Mouse (Mus musculus) testis, postnatal 10 days (tissue): ENCODE measurements at regions not wholly inside any gene's neighbourhood (a gene's known extent, or its start where the extent isn't known, plus 50 kb on each side); places are given as distances from the start of the nearest gene placed in this dataset.
"Not testable (repeated sequence)": the region's sequence is repeated elsewhere in the genome, so short reads cannot be mapped to it uniquely, and the experiment has no call there.

Experiments
- DNase-seq: peaks from one replicate; pipeline ENCODE4 v3.0.0; 2021; ENCODE audit warnings: low spot score

DNA sequence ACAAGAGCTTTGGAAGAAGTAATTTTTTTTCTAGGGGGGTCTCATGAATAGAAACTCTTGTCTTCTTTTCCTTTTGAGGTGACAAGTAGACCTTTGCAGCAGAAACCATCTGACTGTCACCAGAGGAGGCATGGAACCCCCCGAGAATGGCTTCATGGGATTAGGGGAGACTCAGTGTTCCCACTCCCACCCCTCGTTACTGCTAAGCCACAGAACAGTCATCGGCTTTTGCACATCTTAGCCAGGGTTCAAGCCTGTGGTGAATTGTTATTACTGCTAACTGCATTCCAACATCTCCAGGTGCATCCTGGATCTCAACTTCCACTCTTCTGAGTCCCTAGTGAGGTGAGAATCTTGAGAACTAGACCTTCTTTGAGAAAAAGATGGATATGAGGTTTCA is 180.9 kb downstream of the Enc1 start:
- no peak for DNase-seq

DNA sequence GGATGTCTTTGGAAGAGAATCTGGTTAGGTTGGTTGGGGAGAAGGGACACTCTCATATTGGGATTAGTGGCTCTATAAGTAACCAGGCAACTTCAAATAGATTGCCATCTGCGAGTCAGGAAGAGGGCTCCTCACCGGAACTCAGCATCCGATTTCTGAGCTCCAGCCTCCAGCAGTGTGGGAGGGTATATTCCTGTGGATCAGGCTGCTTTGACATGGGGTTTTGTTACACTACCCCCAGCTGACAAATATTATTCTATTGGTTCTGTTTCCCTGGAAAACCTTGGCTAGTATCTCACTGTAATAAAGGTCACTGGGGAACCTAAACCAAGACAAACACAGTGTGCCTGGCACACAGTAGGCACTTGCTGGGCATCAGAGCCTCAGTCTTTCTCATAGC is 179.9 kb downstream of the Enc1 start:
- DNase-seq = no peak

GRCm38 (mm10) chr13:97419100-97419499 is 178.2 kb downstream of the Enc1 start:
- DNase-seq = no peak

- no peak for DNase-seq
Measured at GRCm38 (mm10) chr13:97418681-97419080, 177.8 kb downstream of the Enc1 start.

DNA sequence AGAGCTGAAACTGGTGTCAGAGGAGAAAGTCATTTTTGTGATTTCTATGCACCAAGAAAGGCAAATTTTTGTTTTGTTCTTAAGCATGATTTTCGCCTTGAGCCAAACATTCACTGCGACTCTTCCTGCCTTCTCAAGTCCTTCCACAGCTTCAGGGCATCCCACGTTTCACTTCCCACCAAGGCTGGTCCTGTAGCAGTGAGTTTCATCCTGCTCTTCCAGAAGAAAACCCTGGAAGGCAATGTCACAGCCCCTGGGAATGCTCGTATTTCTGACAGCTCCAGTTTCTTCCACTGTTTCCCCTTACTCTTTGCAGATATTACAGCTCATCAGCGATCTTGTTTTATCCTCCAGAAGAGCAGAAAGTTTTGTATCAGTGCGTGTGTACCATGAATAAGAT is 177.2 kb downstream of the Enc1 start:
- no peak for DNase-seq

DNA sequence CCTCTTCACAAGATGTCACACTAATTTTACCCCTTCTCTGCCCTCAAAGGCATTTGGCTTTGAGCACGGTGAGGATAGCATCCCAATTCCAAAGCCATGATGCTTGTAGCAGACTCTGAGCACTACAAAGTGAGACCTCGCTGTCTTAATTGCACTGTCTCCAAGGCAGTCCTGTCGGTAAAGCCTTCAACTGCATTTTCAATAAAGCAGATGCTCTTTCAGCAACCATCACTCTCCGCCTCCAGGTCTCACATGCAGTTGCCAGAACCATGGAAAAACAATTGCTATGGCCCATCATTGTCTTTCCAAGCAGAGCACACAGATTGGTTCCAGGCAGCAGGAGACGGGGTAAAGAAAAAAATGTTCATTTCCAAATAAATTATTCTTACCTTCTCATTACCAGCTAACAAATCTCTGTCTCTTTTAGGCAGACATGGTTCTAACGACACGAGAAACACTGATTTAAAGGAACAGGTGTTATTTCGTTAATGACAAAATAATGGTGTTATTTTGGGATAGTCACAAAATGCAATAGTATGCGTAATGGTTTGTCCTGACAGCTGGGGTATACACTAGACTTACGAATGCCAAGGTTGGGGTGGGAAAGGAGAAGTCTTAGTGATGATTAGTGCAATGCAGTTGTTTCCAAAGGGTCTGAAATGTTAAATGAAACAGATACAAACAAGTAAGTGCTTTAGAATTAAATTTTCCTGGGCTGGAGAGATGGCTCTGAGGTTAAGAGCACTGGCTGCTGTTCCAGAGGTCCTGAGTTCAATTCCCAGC is 175.2 kb downstream of the Enc1 start:
- no peak for DNase-seq

DNA sequence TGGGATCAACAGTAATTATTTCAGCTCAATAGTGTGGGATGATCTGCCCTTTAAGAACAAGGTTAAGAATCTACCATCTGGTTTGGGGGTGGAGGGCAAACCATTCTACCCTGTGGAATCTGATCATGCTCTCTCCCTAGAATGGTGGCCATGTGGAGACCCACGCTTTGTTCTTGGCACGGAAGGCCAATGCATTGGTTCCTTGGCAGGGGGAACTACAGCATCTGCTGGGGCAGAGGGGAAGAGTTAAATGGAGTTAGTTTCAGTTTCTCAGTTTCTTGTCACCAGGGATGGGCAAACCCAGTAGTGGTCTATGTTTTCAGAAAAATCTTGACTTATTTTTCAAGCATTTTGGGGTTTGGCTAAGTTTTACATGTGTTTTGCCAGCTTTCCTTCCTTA is 174.5 kb downstream of the Enc1 start:
- no peak for DNase-seq

DNA sequence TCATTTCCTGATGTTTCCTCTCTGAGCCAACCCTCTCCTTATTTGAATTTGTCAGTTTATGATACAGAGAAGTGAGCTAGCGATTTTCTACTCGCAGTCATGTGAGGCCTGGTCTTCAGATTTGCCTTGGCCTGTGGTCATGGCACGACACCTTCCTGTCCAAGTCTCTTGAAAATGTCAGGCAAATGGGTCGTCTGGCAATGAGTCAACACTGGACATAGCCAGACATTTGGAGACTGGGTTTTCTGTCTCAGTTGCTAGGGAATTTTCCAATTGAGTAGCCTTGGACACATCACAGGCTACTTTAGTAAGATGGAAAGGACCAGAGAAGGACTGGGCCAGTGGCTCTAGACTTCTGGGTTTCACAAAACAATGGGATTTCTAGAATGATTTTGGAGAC is 171.2 kb downstream of the Enc1 start:
- no peak for DNase-seq

DNA sequence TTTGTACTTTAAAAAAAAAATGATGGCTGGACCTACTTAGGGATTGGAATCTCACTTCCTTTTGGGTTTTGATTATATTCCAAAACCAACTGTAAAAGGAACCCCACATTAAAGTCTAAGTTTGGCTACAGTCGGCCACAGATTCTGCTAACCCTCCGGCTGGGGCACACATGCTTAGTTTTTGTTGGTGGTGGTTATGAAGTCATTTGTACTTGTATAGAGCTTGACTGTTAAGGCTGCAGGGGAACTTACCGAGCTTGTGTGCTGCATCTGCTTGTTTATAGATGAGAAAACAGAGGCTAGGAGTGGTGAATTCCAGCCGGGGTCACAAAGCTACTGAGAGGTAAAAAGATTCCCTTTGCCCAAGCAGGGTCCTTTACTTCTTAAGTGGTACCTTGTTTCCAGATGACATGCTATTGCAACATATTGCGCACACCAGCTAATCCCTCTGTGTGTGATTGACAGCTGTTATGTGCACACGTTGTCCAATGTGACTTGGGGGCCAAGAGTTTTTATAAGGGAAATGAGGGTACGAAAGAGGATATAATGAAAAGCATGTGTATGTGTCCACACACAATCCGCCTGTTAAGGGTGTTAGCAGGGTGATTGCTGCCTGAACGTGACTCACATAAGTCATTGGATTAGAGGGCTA is 169.8 kb downstream of the Enc1 start:
- DNase-seq = no peak

DNA sequence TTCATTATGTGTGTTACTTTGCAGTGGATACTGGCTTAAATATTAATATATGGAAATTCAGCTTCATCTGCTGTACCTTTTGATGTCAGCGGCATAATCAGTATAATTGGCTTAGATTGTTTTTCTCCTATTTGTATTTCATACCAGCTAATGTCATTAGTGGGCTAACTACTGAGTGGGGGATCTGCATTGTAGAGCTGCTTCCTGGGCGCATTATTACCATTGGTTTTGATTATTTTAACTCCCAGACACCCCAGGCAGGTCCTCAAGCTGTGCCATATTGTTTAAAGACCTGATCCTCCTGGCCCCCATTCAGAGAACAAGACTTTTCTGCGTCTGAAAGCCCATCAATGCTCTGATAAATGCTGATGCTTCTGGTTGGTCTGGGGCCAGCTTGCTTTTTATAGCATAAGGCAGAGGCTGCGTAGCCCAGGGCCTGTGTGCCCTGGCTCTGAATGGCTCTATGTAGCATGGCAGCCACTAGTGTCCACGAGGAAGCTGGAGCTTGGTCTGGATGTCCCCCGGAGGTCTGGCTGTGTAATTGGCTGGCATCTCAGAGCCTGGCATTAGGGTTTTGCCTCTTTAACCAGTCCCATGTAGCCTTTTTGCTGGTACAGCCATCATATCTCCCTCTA is 169.1 kb downstream of the Enc1 start:
- no peak for DNase-seq

GRCm38 (mm10) chr13:97409291-97409780 is 168.4 kb downstream of the Enc1 start:
- DNase-seq = no peak

DNA sequence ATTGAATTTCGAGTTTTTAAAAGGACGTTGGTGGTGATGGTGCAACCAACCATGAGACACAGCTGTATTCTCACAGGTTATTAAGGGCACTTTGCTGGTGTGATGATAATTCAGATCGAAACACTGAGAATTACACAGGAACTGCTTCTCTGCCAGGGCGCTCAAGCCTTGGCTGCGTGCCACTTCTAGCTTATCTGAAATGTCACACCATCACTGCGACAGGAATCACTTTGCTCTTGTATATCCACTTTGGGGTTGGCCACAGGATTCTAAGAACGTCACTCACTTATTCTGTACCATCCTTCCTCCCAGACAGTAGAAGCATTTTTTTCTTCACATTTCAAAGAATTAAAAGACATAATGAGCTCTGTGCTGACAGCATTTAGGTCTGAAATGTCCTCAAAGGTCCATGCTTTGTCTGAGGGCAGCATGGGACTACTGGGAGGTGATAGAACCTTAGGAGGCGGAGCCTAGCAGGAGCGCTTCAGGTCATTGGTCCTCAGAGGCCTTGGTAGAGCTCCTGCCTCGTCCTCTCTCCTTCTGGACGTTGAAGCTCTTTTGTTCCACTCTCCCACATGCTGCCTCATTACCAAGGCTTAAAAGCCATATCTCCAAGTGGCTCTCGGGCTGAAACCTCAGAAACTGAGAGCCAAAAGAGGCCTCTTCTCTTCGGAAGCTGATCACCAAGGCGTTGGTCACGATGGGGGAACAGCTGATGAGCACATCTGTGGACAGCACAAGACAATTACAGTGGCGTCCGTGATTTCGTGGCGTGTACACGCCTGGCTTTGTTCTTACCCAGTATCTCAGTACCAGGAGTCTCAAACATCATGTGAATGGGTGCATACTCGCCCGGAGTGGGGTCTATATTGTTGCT is 167.7 kb downstream of the Enc1 start:
- no peak for DNase-seq

- no peak for DNase-seq
Measured at GRCm38 (mm10) chr13:97407773-97408172, 166.9 kb downstream of the Enc1 start.

DNA sequence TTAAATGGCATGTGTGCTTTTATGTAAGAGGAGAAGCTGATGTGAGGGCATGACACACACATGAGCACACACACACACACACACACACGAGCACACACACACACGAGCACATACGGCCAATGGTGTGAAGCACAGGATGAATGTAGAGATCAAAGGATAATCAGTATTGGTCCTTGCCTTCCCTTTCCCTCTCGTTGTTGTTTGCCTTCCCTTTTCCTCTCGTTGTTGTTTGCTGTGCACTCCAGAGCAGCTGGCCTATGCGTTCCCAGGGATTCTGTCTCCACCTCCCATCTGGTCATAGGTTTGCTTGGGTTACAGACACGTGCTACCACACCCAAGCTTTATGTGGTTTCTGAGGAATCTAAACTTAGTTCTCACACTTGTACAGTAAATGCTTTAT is 165.8 kb downstream of the Enc1 start:
- no peak for DNase-seq

DNA sequence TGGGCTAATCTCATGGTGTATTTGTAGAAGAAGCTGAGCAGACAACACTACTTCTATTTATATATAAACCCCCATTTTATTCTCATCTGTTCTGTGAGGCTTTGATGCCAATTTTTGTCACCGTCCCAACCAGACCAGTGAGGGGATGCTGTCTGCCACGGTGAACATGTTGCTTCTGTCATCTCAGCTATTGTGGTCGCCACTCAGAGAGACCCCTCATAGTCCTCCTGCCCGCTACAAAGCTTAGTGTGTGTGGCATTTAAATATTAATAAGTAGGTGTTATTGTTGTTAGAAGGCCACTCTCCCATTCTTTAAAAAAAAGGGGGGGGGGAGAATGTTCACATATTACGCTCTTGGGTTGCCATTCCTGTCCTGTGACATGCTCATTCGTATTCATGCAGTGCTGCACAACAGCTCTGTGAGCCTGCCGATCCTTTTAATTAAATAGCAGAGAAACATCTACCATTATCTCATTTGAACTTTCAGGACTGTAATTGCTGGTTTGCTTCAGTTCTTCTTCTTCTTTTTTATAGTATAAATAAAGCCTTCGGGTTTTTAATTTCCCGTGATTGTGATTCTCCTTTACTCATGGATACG is 161.4 kb downstream of the Enc1 start:
- no peak for DNase-seq

DNA sequence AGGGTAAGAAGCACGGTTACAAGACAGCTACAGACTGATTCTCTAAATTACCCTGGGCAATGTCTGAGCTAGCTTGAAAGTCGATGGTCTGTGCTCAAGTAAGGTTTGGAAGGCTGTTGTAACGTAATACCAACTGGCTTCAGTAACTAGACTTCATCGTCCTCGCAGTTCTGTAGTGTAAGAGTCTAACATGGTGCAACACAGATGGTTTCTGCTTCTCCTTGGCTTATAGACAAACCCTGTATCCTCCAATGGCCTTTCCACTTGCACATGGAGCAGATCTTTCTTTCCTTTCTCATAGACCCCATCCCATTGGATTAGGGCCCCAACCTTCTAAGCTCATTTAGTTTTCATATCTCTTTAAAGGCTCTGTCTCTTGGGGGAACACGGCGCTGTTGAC is 160.7 kb downstream of the Enc1 start:
- DNase-seq = no peak

GRCm38 (mm10) chr13:97398041-97398440 is 157.1 kb downstream of the Enc1 start:
- no peak for DNase-seq

GRCm38 (mm10) chr13:97396899-97397640 is 156.2 kb downstream of the Enc1 start:
- no peak for DNase-seq

- not testable (repeated sequence) for DNase-seq
Measured at GRCm38 (mm10) chr13:97396286-97396685, 155.4 kb downstream of the Enc1 start.

- DNase-seq = no peak
Measured at GRCm38 (mm10) chr13:97394756-97395454, 154.0 kb downstream of the Enc1 start.
